Mouse (Mus musculus) adipocyte (in vitro differentiated cells): ENCODE measurements around the gene Rplp0.
"Not testable (repeated sequence)": the region's sequence is repeated elsewhere in the genome, so short reads cannot be mapped to it uniquely, and the experiment has no call there.

ENCODE experiments used
- DNase-seq: peaks from one replicate; pipeline ENCODE4 v3.0.0-alpha.2; 2016; ENCODE audit warnings: low spot score

The Rplp0 gene

DNA sequence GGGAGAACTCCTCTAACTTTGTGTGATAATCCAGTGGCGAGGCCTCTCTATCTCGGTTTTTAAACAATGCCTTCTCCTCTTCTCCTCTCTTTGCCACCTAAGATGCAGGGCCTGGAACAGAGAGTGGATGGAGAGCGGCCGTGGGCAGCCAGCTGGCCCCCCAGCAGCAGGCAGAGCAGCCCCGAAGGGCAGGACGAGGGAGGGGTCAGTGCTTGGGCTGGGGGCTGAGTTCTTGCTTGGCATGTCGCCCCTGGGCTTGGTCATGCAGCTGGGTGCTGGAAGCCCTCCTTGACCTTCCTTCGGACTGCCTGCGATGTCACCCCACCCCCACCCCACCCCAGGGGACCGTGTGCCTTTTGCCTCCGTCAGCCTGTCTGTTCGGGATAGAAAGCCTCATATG lies 7.9 kb upstream of the Rplp0 start:
- DNase-seq, result no peak

DNA sequence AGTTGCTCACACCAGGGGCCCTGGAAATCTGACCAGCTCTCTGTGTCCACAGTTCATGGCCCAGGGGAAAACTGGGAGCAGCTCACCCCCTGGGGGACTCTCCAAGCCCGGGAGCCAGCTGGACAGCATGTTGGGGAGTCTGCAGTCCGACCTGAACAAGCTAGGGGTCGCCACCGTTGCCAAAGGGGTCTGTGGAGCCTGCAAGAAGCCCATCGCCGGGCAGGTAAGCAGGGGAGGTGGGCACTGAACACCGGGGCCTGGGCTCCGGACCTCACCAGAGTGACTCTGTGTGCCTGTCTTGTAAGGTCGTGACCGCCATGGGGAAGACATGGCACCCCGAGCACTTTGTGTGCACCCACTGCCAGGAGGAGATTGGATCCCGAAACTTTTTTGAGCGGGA lies 7.5 kb upstream of the Rplp0 start:
- DNase-seq, result no peak

DNA sequence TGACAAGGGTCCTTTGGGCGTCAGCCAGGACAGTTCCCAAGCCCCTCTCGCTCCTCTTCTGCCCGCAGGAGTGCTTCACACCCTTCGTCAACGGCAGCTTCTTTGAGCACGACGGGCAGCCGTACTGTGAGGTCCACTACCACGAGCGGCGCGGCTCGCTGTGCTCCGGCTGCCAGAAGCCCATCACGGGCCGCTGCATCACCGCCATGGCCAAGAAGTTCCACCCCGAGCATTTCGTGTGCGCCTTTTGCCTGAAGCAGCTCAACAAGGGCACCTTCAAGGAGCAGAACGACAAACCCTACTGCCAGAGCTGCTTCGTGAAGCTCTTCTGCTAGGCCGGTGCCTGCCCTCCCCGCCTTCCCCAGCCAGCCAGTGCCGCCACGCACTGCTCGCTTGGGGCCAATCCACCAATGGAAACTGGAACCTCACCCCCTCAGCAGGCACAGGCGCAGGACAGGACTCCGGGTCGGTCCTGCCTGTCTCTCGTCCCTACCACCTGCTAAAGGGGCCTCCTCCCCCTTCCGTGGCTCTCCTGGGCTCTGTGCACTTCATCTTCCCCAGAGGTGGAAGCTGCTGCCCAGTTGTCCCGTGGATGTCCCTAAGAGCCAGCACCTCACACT lies 5.4 kb upstream of the Rplp0 start:
- DNase-seq, result no peak

DNA sequence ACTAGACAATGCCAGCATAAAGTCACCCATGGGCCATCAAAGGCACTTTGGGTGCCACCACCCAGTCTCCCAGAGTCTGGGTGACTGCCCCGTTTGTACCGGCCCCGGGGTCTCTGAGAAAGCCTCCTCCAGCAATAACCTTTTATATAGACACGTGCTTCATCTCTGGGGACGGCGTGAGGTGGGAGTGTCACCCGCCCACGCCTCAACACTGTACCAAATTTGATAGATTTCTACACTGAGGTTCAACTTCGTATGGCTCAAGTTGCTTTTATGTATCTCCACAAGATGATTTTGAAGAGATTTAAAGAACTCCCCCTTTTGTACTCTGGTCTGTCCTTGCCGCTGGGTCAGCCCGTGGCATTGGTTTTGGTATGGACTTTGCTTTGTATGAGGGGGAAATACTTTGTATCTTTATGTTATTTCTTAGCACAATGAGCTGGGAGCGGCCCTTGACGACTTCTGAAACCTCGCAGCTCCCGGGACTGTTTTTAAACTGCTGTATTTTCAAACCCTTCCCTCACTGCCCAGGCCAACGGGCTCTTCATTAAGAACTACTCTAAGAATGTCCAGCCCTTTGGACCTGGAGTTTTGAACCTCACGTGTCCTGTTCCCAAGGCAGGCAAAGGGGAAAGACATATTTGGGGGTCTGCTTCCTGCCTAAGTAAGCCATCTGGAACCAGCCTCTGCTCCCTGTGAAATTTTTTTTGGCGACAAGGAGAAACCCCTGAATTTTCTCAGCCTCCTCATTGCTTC lies 4.6 kb upstream of the Rplp0 start:
- DNase-seq, result no peak

DNA sequence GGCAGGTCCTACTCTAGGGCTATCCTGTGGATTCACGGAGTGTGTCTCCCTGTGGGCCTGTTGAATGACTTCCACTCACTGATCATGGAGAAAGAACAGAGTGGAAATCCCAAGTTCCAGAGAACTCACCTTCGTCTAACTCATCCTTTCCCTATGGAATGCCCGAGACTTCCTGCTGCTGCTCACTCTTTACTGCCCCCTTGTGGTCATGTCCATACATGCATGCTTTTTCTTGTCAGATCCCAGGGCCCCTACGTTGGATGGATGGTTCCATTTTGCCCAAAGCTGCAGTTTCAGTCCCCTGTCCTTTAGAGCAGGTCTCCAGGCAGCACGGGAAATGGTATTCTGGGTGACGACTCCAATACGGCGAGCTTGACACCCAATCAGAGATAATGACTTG lies 3.0 kb upstream of the Rplp0 start:
- DNase-seq, result peak; percentile 85

DNA sequence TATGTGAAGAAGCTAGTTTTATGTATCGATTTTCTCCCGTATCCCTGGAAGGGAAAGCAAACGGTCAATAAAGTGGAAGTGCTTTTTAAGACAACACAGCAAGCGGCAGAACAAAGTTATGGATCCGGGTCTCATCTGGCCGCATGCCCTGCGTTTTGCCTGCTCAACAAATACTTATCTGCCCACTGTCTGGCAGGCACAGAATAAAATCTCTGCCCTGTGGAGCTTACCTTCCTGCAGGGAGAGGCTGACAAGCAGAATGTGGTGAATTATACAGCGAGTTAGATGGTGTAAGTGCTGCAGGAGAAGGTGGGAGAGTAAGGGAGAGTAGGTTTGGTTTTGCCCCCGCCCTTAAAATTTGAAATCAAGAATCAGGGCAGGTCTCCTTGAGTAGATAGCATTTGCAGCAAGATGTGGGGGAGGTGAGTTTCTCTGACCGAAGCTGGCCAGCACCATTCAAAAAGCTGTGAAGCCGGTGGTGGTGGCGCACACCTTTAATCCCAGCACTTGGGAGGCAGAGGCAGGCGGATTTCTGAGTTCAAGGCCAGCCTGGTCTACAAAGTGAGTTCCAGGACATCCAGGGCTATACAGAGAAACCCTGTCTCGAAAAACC lies 979 bp upstream of the Rplp0 start:
- DNase-seq, result no peak

DNA sequence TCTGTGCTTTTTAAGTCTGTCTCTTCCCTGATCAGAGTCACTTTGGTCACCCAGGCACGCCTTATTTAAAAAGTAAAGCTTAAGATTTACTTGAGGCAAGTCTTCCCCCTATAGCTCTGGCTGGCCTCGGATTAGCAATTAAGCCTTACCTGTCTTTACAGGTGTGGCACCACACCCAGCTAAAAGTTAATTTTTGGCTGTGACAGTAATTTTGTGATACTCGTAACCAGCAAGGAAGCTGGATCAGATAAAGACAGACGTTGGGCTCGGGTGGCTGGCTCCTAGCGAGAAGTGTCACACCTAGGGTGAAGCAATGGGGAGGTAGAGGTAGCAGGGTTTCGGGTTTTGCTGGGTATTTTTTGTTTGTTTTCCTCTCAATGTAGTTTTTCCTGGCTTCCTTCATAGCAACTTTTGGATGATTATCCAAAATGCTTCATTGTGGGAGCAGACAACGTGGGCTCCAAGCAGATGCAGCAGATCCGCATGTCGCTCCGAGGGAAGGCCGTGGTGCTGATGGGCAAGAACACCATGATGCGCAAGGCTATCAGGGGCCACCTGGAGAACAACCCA lies 1.2 kb downstream of the Rplp0 start:
- no peak for DNase-seq

DNA sequence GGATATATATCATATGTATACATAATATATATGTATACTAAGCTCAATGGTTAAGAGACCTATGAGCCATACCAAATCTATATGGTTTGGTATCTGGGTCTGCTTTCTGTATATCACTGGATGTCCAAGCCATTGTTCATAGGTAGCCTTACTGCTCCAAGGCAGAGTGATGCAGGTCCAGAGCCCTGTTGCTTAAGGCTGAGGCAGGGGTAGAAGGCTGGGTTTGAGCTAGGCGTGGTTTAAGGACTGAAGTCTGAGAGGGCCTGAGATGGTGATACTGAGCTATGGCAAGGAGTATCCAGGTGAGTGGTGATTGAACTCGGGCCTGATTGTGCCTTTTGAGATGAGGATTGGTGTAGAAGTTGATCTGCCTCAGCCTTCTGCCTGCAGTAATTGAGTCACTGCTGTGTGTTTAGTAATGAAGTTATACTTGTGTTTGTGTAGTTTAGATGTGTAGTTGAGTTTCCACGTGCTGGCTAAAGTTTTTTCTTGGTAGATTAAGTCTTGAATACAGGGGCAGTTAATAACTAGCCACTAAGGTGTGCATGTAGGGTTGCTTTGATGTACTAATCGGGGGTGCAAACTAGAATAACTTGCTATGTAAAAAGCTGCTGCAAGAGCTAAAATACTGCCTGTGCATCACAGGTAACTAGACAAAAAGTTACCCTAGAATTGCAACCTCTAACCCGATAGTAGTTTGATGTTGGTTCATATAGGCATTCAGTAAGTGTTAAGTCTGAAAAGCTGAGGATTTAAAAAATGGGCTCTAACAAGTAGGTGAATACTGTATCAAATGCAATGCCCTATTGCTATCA lies 4.7 kb downstream of the Rplp0 start:
- DNase-seq, result no peak

DNA sequence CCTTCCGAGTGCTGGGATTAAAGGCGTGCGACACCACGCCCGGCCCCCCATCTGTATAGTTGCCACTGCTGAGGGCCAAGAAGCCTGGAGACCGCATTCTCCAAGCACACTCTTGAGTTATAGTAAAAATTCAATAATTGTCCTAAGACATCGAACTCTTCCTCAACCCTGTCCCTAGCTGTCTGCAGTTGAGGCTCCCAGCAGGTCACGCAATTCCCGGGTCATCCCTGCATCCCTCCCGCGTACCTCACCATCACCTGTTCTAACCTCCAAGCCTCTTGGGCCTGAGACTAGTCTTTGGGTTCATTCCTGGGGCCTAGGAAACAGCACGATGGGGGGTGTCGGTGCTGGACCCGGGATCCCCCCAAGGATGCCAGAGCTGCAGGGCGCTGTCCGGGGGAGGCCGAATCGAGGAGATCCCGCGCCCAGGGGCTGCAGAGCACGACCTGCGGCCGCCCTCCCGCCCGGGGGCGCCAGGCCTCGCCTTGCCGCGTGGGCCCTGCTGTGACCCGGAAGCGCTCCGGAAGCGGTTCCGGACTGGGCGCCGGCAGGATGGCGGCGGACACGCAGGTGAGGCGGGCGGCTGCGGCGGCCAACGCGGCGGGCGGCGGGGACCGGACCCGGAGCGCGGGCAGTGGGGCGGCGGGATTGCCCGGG lies 5.6 kb downstream of the Rplp0 start, which contains the start of gene Gcn1l1:
Gcn1l1 (plus strand) TSS at position 518 of the 657 bp plus-strand sequence.
- peak; percentile 61 for DNase-seq

DNA sequence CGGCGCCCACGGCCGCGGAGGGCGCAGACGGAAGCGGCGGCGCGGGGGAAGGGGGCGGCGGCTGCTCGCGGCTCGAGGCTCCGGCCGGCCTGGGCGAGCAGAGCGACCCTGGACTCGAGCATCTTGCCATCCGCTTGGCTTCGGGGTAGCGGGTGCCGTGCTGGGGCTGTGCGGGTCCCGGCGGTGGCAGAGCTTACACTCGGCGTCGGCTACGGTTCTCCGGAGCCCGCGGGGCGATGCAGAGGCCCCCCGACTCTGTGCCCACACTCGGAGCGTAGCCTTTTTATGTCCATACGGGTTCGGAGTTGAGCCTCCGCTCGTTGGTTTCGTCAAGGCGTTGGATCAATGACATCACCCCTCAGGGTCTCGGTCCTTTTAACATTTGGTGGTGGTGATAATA lies 6.1 kb downstream of the Rplp0 start:
- no peak for DNase-seq

DNA sequence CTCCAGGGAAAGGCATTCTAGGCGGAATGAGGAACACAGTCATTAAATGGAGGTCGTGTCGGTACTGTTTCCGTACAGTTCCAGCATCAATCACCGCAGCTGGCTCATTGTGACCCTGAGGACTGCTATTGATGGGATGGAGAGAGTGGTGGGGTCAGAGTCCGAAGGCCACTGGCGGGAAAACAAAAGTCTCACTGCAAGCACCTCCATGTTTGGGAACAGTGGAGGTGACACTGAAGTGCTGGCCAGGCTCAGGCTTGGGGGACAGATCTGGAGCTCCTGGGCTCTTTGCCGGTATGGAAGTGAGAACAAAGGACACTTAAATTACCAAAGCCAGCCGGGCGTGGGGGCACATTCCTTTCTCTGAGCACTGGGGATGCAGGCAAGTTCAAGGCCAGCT lies 9.4 kb downstream of the Rplp0 start:
- DNase-seq, result no peak

DNA sequence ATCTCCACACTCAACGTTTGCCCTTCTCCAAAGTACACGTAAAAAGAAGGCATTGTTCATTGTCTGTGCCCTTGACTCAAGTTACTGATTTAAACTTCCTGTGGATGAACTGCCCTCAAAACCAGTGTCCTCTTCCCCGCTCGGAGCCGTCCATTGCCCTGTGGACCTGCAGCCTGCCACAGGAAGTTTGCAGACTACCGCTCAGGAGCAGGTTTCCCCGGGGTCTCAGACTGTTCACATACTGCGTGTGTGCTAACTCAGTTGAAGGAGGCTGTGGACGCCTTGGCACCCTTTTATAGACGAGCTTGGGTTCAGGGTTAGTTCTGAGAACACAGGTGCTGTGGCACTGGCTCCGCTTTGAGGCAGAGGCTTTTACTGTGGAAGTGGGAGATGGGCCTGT lies 10.0 kb downstream of the Rplp0 start:
- DNase-seq, result no peak

DNA sequence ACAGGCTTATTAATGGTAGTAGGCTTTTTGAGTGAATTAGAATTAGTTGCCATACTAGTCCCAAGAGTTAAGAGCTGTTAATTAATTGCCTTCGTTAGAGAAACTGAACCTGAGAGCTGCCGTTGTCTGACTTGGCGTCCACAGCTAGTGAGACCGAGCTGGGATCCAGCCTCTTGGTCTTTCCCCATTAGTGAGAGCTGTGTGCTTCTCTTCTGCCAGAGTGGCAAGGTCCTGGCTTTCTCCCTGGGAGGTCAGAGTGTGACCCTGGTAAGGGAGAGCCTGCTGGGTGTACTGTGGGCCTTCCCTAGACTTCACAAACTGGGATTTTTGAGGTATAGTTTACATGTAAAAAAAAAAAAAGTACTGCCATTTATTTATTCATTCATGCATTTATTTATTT lies 10.5 kb downstream of the Rplp0 start:
- peak; percentile 46 for DNase-seq

DNA sequence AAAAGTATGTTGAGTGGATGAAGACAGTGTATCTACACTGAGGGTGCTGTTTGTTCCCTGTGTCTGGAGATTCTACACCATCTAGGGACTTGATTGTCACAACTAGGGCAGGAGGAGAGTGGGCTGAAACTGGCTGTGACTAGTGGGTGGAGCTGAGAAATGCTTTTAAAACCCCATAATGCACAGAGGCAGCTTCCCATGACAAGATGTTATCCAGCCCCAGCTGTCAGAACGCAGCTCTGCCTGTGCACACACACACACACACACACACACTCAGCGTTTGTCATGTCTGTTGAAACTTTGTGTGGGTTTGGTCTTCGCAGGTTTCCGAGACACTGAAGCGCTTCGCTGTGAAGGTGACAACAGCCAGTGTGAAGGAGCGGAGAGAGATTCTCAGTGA lies 11.8 kb downstream of the Rplp0 start:
- DNase-seq, result no peak

DNA sequence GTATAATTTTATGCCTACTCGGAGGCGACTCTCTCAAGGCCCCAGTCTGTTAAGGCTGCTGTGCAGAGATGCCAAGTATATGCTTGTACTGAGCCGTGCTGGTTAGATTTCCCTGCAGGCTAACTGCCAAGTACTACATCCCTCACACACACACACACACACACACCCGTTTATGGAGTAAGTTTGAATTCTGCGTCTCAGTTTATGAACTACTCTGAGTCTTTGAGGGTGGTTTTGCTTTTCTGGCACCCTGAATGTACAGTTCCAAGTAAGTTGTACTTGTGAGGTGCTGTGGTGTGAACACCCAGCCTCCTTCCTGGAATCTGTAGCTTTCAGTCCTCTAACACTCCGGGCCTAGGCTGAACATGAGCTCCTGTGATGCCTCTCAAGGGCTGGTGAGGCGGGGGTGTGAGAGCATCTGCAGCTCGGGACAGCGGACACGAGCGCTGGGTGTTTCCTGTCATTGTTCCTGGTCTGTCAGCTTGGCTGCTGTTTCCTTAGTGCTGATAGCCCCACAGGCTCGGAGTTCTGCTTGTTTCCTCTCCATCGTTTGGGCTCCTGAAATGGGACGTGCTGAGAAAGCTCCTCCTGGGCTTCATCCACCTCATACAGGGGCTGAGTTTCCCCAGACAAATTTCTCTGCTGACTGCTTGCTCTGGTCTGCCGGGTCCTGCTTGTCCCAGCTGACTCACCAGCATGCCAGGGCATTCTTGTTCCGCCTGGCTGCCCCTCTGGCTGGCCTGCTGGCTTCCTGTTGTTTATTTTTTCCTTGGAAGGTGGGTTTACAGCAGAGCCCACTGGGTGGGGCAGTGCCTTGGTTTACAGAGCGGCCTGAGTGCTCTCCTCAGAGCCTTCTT lies 13.6 kb downstream of the Rplp0 start:
- peak; percentile 18 for DNase-seq

DNA sequence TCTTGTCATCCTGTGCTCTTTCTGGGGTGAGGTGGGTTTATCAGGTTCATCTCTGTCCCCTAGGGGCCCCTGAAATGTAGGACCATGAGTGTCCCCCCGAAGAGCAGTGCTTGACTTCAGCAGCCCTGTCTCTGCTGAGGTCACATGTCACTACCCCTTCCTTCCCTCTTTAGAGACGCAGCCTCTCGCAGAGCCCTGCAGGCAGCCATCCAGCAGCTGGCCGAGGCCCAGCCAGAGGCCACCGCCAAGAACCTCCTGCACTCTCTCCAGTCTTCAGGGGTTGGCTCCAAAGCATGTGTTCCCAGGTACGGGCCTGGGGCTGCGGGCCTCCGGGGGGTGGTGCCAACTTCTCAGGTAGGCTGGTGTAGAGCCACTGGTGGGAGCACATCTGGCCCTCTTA lies 15.7 kb downstream of the Rplp0 start:
- peak; percentile 68 for DNase-seq

DNA sequence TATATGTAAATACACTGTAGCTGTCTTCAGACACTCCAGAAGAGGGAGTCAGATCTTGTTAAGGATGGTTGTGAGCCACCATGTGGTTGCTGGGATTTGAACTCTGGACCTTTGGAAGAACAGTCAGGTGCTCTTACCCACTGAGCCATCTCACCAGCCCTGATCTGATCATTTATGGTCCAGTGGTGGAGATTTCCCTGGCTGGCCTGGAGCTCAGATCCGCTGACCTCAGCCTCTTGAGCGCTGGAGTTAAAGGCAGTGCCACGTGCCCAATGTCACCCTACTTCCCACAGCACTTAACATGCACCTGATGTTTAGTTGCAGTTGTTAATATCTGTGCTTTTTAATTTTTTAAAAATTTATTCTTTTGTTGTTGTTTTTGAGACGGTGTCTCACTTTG lies 18.4 kb downstream of the Rplp0 start:
- not testable (repeated sequence) for DNase-seq

DNA sequence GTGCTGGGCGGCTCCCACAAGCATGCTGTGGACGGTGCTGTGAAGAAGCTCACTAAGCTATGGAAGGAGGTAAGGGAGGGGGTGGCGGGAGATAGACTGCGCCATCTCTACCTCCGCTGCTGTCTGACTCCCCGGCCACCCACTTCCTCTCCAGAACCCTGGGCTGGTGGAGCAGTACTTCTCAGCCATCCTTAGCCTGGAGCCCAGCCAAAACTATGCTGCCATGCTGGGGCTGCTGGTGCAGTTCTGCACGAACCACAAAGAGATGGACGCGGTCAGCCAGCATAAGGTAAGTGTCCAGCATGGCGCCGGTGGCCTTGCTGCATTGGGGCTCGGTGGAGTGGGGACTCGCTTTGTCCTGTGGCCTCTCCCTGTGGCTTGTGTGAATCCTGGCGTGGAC lies 19.7 kb downstream of the Rplp0 start:
- DNase-seq, result no peak

DNA sequence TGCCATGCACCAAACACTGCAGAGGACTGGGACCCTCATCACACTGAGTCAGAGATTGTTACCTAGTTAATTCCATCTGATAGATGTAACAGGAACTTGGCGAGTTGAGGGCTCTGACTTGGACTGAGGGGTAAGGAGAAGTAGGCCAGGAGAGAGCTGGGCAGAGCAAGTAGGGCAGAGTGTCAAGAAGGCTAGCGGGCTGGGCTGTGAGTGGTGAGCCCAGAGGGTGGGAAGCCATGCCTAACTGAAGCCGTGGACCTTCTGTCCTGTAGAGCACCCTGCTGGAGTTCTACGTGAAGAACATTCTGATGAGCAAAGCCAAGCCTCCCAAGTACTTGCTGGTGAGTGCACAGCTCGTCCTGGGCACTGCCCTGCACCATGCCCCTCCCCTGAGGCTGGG lies 20.1 kb downstream of the Rplp0 start:
- DNase-seq, result peak; percentile 59

DNA sequence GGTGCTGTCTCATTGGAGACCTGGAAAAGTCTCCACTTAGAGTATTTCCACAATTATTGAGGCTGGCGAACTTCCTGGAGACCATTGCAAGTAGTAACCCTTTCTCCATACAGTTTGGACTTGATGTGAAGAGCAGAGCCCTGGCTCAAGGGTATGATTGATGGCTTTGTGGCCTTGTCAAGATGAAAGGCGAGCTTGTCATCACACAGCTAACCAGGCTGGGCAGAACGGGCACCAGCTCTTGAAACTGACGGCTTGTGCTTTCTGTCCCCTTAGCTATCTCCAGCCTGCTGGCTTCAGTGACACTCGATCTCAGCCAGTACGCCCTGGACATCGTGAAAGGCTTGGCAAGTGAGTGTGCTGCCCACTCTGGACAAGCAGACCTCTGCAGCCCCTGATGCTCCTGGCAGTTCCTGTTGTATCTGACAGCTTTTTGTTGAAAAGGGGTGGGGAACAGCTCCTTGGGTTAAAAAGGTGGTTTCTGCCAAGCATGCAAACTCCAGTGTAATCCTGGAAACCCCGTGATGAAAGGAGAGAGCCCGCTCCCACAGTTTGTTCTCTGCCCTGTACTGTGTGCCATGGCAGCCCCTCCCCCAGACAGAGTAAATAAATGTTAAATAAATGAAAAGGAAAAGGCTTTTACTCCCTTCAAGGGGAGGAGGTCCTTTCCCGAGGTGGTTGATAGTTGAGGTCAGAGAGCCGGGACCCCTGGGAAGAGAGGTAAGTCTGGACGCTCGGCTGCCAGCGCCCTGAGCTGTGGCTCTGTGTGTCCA lies 21.1 kb downstream of the Rplp0 start:
- no peak for DNase-seq
